In the genomic region with DNA sequence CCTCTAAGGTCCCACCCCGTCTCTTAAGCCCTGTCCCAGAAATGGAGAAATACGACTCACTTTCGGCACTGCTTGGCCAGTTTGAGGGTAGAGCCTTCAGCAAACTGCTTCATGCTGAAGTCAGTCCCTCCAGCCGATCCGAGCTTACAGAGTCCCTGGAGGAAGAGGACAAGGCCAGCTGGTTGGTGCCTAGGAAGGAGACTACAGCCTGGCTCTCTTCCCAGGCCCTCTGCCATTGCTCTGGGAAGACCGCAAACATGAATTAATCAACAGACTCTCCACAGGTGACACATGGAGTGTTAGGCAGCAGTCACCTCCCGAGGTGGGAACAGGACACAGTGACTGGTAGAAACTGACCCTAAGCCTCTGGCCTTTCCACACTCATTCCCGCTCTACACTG, we compare ENCODE assay signal across 25 mouse cellular contexts.
"Had no signal": no experiment of that assay in that cellular context is flagged by ENCODE, and none has a peak within 500 bp of the region (broad histone marks: within the 10 kb centered on the region; RNA-seq: fewer than 3 reads in every experiment).

No protein-coding gene starts in this region.

- H3K4me2 ChIP-seq: limb, embryonic 12.5 days; limb, embryonic 15.5 days; liver, embryonic 11.5 days; lung, embryonic 14.5 days; midbrain, embryonic 13.5 days; neural tube, embryonic 13.5 days had no signal

- DNase-seq: kidney, postnatal 25 days; layer of hippocampus, postnatal 36 days; left cerebral cortex, postnatal 4 days; liver, postnatal 0 days; lung, embryonic 14.5 days; lung, postnatal 10 days; lung, postnatal 36 days; retina, postnatal 1 day; right cerebral cortex, postnatal 25 days; thymus, adult 2 months; thymus, postnatal 14 days; thymus, postnatal 4 days had no signal

- H3K9ac ChIP-seq: limb, embryonic 12.5 days; limb, embryonic 15.5 days; liver, embryonic 14.5 days; liver, postnatal 0 days; lung, embryonic 14.5 days; midbrain, embryonic 13.5 days; neural tube, embryonic 13.5 days had no signal

- H3K27me3 ChIP-seq: limb, embryonic 12.5 days; limb, embryonic 15.5 days; megakaryocyte, embryonic 14.5 days; midbrain, embryonic 13.5 days; neural tube, embryonic 13.5 days had no signal

- H3K4me1 ChIP-seq: limb, embryonic 12.5 days had no signal

- H3K27ac ChIP-seq: kidney, postnatal 0 days; layer of hippocampus, adult 2 months; left cerebral cortex, adult 2 months; limb, embryonic 12.5 days; limb, embryonic 15.5 days; liver, embryonic 14.5 days; midbrain, embryonic 10.5 days; midbrain, embryonic 13.5 days; neural tube, embryonic 13.5 days had no signal

- H3K4me3 ChIP-seq: layer of hippocampus, adult 2 months; left cerebral cortex, adult 2 months; limb, embryonic 12.5 days; limb, embryonic 15.5 days; megakaryocyte, embryonic 14.5 days; midbrain, embryonic 10.5 days; midbrain, embryonic 13.5 days; myocyte; neural tube, embryonic 13.5 days had no signal

- H3K9me3 ChIP-seq: limb, embryonic 15.5 days; midbrain, embryonic 13.5 days; neural tube, embryonic 13.5 days had no signal

- ATAC-seq: liver, postnatal 0 days; midbrain, embryonic 13.5 days; midbrain, embryonic 16.5 days had no signal
